Mouse (Mus musculus): ENCODE data around the gene Vapa.

Gene Vapa

DNA sequence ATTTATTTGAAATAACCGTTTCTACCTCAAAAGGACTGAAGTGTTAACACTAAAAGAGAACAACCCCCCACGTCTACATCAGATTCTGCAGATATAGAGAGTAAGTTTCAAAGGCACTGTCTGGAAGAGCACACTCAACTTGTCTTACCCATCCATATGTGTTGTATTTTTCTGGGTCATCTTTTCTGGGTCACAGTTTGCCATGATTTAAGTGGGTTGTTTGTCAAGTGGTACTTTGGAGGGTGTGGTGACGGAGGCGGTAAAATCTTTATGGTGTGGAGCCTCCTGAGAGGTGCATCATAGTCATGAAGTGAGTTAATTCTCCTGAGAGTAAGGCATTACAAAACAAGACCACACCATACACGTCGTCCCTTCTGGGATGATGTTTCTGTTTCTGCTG, 12.2 kb upstream of the Vapa start:
- in situ Hi-C loops (cut with MseI, MboI), result no loop called here

DNA sequence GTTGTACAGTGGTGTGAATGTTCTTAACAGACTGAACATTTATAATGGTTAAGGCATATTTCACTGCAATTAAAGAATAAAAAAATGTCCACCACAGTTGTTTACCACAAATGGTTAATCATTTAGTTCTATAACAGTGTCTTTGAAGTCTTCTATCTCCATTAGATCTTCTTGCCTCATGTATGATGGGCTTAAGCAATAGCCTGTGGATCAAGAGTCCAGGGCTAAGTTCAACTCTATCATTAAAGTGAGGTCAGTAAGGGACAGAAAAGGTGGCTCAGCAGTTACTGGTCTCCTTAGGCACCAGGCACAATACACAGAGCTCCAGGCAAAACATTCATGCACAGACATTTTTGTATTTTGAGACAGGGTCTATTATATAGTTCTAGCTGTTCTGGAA, 9.8 kb upstream of the Vapa start:
- in situ Hi-C loops (cut with MseI, MboI), result no loop called here

DNA sequence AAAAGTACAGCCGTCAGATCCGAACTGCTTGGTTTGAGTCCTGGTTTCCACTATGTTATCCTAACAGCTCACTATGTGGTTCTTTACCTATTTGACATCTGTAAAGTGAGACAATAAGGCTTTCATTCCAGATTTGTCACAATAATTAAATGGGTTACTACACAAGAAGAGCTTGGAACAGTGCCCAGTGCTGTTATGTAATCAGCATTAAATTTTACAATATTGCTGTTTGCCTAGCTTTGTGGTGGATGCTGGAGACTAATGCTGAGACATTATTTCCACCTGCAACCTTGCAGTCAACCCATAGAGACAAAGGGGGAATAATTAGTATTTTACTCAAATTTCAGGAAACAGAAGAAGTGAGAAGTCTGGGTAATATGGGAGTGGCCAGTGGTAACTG, 5.1 kb upstream of the Vapa start:
- in situ Hi-C loops (cut with MseI, MboI), result no loop called here

DNA sequence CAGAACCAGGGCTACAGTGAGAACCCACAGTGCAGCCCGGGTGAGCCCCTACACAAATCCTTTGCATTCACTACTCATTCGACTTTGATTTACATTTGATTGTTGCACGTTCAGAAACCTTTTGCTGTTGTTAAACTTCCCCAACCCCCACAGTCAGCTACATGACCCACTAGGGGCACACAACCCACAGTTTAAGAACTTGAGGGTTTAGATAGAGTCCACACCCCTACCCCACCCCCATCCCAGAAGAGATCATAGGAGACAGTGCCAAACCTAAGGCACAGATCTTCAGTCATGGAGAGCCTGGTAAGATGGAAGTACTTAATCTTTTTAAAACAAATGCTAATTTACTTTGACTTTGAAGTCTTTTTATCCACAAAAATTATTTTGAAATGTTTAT, 2.3 kb upstream of the Vapa start:
- in situ Hi-C loops (cut with MseI, MboI), result no loop called here

DNA sequence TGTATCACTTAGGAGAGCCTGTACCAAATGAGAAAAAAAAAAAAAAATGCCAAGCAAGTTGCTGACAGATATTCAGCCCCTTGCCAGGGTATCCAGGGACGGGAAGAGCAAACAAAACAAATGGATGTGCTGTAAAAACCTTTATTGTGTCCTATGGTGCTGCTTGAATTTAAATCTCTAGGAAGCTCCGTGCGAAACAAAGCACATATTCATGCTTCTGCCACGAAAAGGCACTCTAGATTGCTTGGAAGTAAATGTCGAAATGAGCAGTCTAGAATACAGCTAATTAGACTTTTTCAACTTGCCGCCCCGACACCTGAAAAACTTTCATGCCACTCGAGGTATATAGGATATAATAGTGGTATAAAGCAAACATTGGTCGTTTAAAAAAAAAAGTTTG, 1.1 kb upstream of the Vapa start:
- in situ Hi-C loops (cut with MseI, MboI), result no loop called here

DNA sequence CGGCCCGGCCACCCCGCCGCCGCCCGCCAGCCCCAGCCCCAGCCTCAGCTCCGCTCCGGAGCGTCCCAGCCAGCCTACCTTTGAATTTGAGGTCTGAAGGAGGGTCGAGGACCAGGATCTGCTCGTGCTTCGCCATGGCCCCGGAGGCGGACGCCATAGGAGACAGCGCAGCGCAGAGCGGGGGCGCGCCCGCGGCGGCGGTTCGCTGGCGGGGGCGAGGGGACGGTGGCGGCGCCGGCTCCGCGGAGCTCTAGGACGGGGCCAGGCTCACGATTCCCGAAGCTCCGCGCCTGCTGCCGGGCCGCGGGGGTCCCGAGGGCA, 253 bp downstream of the Vapa start:
- in situ Hi-C loops (cut with MseI, MboI), result no loop called here

DNA sequence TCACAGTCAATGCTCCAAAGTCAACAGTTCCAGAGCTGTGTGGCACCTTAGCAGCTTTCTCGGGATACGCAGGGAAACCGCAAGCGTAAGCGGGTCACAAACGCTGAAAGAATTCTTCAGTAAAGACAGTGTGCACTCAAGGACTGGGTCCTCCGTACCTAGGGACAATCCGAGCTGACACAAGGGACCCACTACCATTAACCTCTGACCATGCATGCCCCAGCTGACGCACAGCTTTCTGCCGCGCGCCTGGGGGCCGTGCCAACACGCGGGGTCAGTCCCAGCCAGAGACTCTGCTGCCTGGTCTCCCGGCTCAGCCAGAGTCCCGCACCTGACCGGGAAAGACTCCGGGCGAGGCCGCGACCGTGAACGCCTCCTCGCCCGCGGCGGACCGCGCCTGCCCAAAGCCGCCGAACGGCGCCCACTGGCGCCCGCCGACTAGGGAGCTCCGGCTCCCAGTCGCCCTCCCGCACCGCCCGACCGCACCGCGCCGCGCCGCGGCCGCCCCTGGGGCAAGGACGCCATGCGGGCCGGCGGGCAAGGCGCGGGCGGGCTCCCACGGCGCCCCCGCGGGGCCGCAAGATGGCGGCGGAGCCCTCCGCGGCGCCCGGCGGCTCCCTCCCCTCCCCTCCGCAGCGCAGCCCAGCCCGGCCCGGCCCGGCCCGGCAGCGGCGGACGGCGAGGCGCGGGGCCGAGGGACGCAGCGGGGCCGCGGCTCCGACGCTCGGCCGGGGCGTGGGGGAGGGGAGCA, 789 bp downstream of the Vapa start:
- in situ Hi-C loops (cut with MseI, MboI), result no loop called here

DNA sequence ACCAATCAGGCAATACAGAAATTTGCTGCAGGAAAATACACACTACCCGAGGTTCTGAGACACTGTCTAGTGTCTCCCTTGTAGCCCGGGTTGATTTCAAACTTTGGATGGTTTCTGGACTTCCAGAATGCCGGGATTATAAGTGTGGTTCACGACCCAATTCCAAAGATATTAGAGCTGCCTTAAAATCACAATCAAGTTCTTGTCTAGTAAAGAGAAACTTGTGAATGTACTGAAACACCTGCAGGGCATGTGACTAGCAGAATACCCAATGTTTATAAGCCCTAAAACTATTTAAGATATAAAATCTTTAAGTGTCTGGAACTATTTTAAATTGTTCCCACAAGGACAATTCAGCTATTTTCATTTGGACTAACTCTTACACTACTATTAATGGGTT, 1.6 kb downstream of the Vapa start:
- in situ Hi-C loops (cut with MseI, MboI), result no loop called here

DNA sequence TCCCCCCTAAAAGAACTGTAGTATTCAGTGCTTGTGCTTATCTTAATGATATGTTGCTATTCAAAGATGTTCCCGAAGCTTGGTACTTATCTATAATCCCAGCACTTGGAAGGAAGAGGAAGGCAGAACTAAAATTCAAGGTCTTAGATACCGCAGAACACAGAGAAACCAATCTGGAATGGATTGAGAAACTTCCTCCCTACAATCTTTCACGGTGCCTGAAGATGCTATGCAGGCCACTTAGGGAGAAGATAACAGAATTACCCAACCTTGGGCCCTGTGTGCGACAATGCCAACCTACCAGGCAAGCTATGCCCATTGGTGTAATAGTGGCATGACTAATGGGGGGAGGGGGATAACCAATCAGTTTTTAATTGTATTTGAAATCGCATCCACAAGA, 4.6 kb downstream of the Vapa start:
- in situ Hi-C loops (cut with MseI, MboI), result no loop called here

DNA sequence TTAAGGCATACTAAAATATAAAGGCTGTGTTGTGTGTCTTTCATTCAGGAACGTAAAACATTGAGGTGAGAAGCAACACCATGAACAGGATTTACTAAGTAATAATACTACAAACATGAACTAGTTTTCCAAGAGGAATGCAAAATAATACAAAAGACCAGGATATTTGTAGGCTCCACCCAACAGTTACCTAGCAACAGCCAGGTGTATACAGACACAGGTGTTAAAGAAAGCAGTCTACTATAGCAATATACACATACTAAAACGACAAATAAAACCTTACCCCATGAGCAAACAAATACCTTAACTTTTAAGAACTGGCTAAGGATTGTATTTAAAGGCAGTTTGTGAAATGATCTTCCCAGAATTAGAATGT, 5.1 kb downstream of the Vapa start:
- in situ Hi-C loops (cut with MseI, MboI), result no loop called here

DNA sequence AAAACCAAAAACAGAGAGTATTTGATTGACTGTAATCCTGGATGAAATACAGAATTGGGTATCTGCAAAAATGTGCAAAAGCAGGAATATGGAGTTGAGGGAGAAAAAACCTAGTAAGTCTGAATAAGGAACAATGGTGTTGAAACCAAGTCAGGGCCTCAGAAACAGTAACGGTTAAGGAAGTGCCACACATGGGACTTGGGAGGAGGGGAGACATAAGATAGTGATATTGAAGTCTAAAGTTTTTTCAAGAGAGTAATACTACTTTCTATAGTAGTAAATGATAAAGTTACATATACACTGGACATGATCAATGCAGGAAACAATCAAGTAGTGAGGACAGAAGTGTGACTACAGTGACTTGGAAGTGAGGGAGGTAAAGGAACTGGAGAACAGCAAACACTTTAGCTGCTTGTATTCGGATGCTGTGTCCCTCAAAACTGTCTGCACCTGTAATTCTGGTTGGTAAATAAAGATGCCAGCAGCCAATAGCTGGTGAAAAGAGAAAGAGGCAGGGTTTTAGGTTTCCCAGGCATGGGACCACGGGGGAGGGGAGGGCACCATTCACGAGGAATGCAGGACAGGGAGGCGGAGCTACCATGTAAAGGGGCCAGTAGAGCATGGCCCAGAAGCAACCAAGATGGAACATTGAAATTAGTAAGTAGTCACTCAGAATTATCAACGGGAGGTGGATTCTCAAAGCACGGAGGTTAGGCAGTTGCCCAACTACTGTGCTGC, 5.6 kb downstream of the Vapa start:
- in situ Hi-C loops (cut with MseI, MboI), result no loop called here

DNA sequence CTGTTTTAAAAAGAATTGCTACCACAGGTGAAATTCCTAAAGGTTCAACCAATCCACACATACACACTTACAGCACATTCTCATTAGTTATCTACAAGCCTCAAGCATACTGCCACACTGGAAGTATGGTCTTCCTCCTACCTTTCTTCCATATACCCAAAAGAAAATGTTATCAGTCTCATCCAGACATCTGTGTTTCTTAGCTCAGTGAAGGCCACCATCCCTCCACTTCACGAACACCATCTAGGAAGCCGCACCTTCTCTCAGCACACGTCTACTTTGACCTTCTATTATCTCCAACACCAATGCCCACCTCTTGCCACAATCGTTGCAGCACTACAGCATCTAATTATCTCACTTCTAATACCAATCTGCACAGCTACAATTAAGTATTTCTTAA, 7.3 kb downstream of the Vapa start:
- in situ Hi-C loops (cut with MseI, MboI), result no loop called here

DNA sequence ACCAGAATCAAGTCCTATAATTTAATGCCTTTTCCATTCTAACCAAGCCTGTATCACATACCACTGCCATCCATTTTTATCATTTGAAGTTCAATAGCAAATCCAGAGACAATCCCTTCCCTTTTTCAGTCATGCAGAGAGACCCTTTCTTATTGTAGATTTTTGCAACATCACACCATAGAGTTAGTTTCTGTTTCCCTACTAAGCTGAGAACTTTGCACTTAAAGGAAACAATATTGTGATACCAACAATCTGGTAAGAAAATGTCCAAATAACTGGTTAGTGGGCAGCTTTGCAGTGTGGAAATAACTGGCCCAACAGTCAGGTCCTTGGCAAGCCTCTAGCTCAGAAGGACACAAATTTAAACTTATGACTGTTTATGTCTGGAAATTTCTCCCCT, 8.5 kb downstream of the Vapa start:
- in situ Hi-C loops (cut with MseI, MboI), result no loop called here

DNA sequence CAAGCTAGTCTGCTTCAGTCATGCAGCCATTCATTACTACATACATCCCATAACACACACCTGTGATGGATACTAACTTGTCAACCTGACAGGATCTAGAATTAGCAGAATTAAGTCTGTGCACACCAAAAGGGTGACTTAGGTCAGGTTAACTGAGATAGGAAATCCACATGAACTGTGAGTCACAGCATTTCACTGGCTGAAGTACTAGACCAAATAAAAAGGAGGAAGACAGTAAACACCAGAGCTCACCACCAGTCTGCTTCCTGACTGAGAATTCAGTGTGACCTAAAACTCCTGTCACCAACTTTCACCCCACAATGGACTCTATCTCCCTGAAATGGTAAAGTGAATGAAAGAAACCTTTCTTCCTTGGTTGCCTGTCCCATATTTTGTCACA, 9.0 kb downstream of the Vapa start:
- in situ Hi-C loops (cut with MseI, MboI), result no loop called here

DNA sequence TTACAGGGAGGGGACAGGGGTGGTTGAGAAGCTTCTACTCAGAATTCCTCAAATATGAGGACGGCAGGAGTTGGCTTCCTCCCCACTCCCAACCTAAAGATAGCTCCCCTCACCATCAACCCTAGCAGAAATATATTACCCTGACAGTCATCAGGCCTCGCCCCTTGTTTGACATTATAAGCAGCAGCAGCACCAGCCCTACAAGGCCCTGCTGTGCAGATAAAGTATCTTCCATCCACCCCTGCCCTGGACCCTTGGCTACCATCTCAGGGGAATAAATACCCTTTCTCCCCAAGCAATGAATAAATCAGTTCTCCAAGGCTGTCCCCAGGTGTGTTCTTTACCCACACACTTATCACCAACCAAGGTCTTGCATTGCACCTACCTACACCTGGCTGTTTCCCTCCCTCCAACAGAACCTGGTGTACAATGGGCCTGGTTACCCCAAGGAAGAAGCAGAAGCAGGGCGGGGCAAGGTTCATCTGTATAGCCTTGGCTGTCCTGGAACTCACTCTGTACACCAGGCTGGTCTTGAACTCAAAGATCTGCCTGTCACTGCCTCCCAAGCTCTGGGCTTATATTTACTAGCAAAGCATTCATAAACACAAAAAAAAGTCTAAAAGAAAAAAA, 15.4 kb downstream of the Vapa start:
- in situ Hi-C loops (cut with MseI, MboI), result no loop called here

DNA sequence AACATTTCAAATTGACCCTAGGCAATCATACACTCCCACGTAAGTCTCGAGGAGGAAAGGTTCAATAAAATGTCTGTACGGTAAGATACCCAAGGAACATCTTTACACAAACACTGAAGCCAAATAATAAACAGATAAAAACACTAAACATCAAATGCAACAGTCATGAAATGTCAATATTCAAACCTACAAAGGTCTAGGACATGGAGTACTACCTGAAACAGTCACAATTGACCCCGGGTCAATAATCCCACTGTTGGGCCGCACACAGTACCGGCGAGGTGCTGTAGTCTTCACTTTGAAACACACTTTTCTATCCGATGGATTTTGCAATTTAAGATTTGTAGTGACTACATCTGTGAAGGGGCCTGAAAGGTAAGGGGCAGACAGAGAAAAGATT, 18.7 kb downstream of the Vapa start:
- in situ Hi-C loops (cut with MseI, MboI), result no loop called here

DNA sequence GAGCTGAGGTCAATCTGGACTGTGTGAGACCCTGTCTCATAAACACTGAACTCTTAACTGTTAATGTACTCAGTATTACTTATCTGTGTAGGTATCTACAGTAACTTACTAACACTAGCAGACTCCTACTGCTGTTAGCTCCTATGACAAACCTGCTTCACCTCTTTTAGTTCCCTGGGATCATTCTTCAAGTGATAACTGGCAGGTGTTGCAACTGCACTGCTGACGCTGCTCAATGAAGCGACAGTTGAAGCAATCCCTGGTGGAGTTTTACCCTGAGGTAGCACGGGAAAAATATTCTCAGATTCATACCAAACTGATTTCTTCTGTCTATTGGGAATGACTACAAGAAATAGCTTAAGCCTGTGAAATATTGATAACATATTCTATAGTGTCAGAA, 26.5 kb downstream of the Vapa start:
- in situ Hi-C loops (cut with MseI, MboI), result no loop called here

DNA sequence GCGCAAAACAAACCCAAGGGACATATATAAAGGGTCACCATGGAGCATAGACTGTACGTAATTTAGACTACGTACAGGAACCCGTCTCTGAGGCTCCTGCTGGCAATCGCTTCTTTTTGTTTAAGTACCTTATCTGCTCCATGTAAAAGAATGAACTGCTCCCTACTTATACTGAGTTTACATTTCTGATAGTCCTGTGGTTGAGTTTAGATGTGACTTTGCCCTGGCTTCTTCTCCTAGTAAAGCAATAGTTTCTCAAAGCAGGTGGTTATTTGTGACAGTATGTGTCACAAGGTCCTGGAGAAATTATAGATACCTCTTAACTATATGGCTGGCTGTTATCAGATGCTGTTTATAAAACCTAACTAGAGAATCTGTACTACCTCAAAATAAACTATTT, 31.9 kb downstream of the Vapa start:
- in situ Hi-C loops (cut with MseI, MboI), result no loop called here

DNA sequence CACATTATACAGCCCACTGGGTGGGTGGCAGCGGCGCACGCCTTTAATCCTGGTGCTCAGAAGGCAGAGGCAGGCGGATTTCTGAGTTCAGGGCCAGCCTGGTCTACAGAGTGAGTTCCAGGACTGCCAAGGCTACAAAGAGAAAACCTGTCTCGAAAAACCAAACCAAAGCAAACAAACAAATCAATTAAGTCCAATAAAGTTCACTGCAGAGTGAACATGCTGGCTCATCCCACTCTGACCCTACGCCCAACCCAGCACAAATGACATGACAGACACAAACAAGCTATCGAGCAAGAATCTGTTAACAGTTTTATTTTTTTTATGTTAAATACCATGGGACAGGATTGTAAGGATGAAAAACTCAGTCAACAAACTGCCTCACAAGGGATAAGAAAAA, 33.6 kb downstream of the Vapa start:
- in situ Hi-C loops (cut with MseI, MboI), result no loop called here

DNA sequence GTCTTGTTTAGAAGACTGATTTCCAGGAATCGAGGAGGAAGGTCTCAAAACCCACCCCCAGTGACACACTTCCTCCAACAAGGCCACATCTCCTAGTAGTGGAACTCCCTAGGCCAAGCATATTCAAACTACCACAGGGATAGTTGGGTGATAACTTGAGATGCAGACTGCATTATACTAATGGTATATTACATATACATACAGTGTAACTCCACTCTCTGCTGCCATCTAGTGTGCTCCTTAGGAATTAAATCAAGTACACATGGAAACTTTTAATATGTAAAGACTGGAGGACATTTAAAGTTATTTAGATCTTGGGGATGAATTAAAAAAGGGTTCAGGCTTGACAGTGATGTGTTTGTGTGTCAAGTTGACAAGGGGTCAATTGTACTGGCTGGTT, 38.0 kb downstream of the Vapa start:
- in situ Hi-C loops (cut with MseI, MboI), result no loop called here

DNA sequence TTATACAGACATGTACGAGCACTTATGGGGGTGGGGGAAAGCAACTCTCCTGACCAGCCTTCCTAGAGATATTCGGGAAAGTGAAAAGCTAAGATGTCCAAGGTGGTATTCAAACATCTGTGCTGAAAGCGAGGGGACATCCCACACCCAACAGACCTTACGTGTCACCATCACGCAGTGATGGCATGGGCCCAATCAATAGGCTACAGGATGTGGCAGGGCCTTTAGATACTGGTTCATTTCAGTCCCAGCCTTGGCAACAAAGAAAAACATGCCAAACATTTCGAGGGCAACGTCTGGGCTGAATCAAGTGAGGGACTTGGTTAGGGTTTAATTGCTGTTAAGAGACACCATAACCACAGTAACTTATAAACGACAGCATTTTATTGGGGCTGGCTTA, 38.5 kb downstream of the Vapa start:
- in situ Hi-C loops (cut with MseI, MboI), result no loop called here

DNA sequence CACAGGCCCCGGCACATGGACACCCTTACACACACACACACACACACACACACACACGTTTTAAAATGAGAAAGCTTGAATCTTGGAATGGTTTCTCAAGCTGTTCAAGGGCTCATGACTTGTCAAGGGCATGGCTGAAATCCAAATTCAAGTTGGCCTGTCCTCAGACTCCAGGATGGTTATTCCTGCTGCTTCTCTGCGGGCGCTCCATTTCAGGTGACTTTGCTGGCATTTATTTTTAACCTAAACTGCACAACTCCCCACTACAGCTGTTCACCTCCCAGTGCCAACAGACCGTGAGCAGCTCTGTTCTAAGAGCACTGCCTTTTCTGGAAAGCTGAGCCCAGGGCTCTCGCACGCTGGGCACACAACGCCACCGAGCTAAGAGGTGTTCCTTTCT, 41.5 kb downstream of the Vapa start:
- in situ Hi-C loops (cut with MseI, MboI), result no loop called here

DNA sequence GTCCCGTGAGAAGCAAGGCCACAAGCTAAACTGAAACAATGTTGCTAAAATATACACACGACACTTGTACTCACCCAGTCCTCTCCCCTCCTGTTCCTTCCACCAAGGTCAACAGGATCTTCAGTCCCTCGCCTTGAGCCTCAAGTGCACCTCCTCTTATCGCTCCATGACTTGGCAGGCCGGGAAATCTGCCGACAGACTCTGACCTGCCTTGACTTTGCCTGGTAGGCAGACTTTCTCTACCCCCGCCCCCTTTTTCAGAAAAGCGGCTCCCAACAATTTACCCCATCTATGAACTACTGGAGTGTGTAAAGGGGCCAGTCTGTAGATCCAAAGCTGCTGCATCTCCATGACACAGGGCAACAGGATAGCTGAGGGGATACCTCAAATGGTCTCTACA, 41.9 kb downstream of the Vapa start:
- in situ Hi-C loops (cut with MseI, MboI), result no loop called here

Measured in mouse trophoblast stem cell (cell line).